Mouse (Mus musculus) c-Kit-positive CD71-positive TER-119-positive erythroid progenitor cells, embryonic 14.5 days (primary cell): ENCODE results near the gene Otoa.

Experiments
- DNase-seq: peaks from one replicate; pipeline ENCODE4 v3.0.0-alpha.2; 2013; ENCODE audit warnings: low spot score

Otoa gene

GRCm38 (mm10) chr7:121081350-121081749 is at the start of gene Otoa:
TSS of gene Otoa (plus strand) at chr7:121081650.
- no peak for DNase-seq

GRCm38 (mm10) chr7:121033856-121034652 is 47.4 kb upstream of the Otoa start, which contains the start of gene Mettl9:
TSS of gene Mettl9 (plus strand) at chr7:121034445.
- peak; percentile 92 for DNase-seq

- DNase-seq, result no peak
Measured at GRCm38 (mm10) chr7:121034701-121035141, 46.7 kb upstream of the Otoa start.

GRCm38 (mm10) chr7:121035161-121035721 is 46.2 kb upstream of the Otoa start:
- DNase-seq, result peak; percentile 34

- DNase-seq, result no peak
Measured at GRCm38 (mm10) chr7:121040595-121040994, 40.9 kb upstream of the Otoa start.

- DNase-seq, result no peak
Measured at GRCm38 (mm10) chr7:121041989-121042388, 39.5 kb upstream of the Otoa start.

- no peak for DNase-seq
Measured at GRCm38 (mm10) chr7:121043004-121043403, 38.4 kb upstream of the Otoa start.

- no peak for DNase-seq
Measured at GRCm38 (mm10) chr7:121043510-121043909, 37.9 kb upstream of the Otoa start.

GRCm38 (mm10) chr7:121044251-121044650 is 37.2 kb upstream of the Otoa start:
- DNase-seq, result no peak

GRCm38 (mm10) chr7:121045671-121046453 is 35.6 kb upstream of the Otoa start:
- no peak for DNase-seq

- no peak for DNase-seq
Measured at GRCm38 (mm10) chr7:121047624-121048023, 33.8 kb upstream of the Otoa start.

- DNase-seq, result no peak
Measured at GRCm38 (mm10) chr7:121053071-121053470, 28.4 kb upstream of the Otoa start.

GRCm38 (mm10) chr7:121059477-121060218 is 21.8 kb upstream of the Otoa start:
- DNase-seq, result no peak

GRCm38 (mm10) chr7:121064309-121064708 is 17.1 kb upstream of the Otoa start:
- no peak for DNase-seq

- no peak for DNase-seq
Measured at GRCm38 (mm10) chr7:121071276-121071675, 10.2 kb upstream of the Otoa start.

- no peak for DNase-seq
Measured at GRCm38 (mm10) chr7:121072506-121072905, 8.9 kb upstream of the Otoa start.

GRCm38 (mm10) chr7:121074281-121074680 is 7.2 kb upstream of the Otoa start, which contains the start of gene Igsf6:
TSS of gene Igsf6 (minus strand) at chr7:121074572.
- no peak for DNase-seq

- DNase-seq, result no peak
Measured at GRCm38 (mm10) chr7:121074801-121075400, 6.5 kb upstream of the Otoa start.

GRCm38 (mm10) chr7:121075416-121075815 is 6.0 kb upstream of the Otoa start:
- no peak for DNase-seq

- DNase-seq, result no peak
Measured at GRCm38 (mm10) chr7:121077311-121077710, 4.1 kb upstream of the Otoa start.

- peak; percentile 47 for DNase-seq
Measured at GRCm38 (mm10) chr7:121077829-121078228, 3.6 kb upstream of the Otoa start.
